Mouse (Mus musculus) liver, postnatal 0 days (tissue): ENCODE measurements around the gene Ablim1. TPM values are rescaled to one million over a fixed set of nuclear protein-coding genes. Genes with fewer than 3 reads are reported as not detected.

Experiments
- ATAC-seq: fragments of 200-750 bp; cut with Nextera tagmentation; 2 replicates; pipeline ENCODE4 v1.8.0; 2017; ENCODE audit warnings: mild to moderate bottlenecking, moderate library complexity
- DNase-seq: peaks from one replicate; pipeline ENCODE4 v3.0.0-alpha.2; 2016
- H3K27ac ChIP-seq: fragments of 300-500 bp; sonication (generic); 2 replicates; pipeline ENCODE4 v1.5.1; 2014; ENCODE audit warnings: antibody characterized with exemption, moderate library complexity, mild to moderate bottlenecking, low read depth
- H3K27me3 ChIP-seq: fragments of 300-500 bp; sonication (generic); 2 replicates; pipeline ENCODE4 v1.6.1; 2014; ENCODE audit warnings: low read length, control low read depth, mixed read lengths; ENCODE audit not compliant: insufficient read depth
- H3K36me3 ChIP-seq: fragments of 300-500 bp; sonication (generic); replicated peaks from 2 replicates; pipeline ENCODE4 v1.6.1; 2014; ENCODE audit warnings: mild to moderate bottlenecking, control low read depth, low read length, moderate library complexity, mixed read lengths; ENCODE audit not compliant: insufficient read depth
- H3K4me1 ChIP-seq: fragments of 300-500 bp; sonication (generic); 2 replicates; pipeline ENCODE4 v1.6.1; 2014; ENCODE audit warnings: antibody characterized with exemption, mild to moderate bottlenecking, control low read depth; ENCODE audit not compliant: insufficient read depth
- H3K4me2 ChIP-seq: fragments of 300-500 bp; sonication (generic); 2 replicates; pipeline ENCODE4 v1.6.1; 2014; ENCODE audit warnings: low read depth, mild to moderate bottlenecking, low read length, moderate library complexity, mixed read lengths
- H3K4me3 ChIP-seq: fragments of 300-500 bp; sonication (generic); 2 replicates; pipeline ENCODE4 v1.5.1; 2014; ENCODE audit warnings: low read depth, low read length
- H3K9ac ChIP-seq: fragments of 300-500 bp; sonication (generic); replicated peaks from 2 replicates; pipeline ENCODE4 v1.6.1; 2014; ENCODE audit warnings: mild to moderate bottlenecking, moderate library complexity
- H3K9me3 ChIP-seq: fragments of 300-500 bp; sonication (generic); 2 replicates; pipeline ENCODE4 v1.6.1; 2016; ENCODE audit warnings: mild to moderate bottlenecking, control low read depth, low read length, mixed read lengths
- CTCF ChIP-seq: sonication (generic); IDR thresholded peaks from 2 replicates; pipeline ENCODE4 v1.5.1; 2016; ENCODE audit warnings: antibody characterized with exemption, low read depth
- EP300 ChIP-seq: IDR thresholded peaks from 2 replicates; pipeline ENCODE4 v1.6.1; 2016; ENCODE audit warnings: antibody characterized with exemption, low read depth, mild to moderate bottlenecking
- WGBS: fragments of 180-500 bp; shearing (Covaris S2); extraction: QIAGEN DNeasy Blood & Tissue Kit; methylation state at CpG from one replicate; pipeline ENCODE4 v1.1.7; 2014; ENCODE audit not compliant: insufficient replicate concordance; 5-methylcytosine and 5-hydroxymethylcytosine counted together
- polyA plus RNA-seq: library from polyadenylated mRNA; unstranded; fragments of >200 nt; fragmentation: Nextera tagmentation; extraction: Ambion mirVana; gene quantifications from 2 replicates; pipeline ENCODE4 v1.2.1, GENCODE M21; 2015

The Ablim1 gene
- polyA plus RNA-seq, result 11.5 and 12.0 TPM in 2 replicates

DNA sequence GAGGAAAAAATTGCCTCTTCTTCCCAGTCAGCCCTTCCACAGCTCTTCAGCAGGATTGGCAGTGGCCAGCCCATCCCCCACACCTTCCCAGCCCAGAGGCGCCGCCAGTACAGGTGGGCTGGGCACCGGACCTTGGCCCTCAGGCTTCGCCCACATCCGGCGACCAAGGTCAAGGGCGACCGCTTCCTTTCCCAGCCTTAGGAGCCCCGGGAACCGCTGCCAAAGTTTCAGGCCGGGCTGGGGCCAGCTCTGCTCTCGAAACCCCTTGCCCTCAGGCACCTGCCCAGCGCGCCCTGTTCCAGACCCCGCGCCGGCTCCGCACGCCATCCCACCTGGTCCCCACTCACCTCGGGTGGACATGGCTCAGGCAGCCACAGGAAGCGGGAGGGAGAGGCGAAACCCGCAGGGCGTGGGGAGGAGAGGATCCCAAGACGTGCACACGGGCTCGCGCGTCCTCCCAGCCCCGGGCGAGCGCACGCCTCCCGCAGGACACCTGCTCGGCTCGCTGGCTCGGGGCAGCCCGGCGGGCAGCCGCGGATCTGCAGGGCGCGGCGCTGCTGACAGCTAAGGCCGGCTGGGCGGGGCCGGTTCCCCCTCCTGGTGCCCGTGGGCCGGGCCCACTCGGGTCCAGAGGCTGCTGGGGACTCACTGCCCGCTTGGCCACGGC is at the start of gene Ablim1:
Gene Ablim1, minus strand, starts transcription at position 574 of the 667 bp plus-strand sequence.
- Histone ChIP-seq H3K4me1 (peaks cover 15% of the 10 kb centered on the region), H3K27me3 (no peaks in the 10 kb centered on the region), H3K4me2 (peak within 1 kb of the TSS; percentile 69), H3K27ac (peak within 1 kb of the TSS; percentile 84), H3K9ac (peak within 1 kb of the TSS; percentile 61), H3K36me3 (no peaks in the 10 kb centered on the region), H3K4me3 (peak within 1 kb of the TSS; percentile 55), H3K9me3 (no peaks in the 10 kb centered on the region)
- DNase-seq (peak; percentile 72), ATAC-seq (peak; percentile 83)
- TF ChIP-seq CTCF (peak; percentile 16; the same call in 1 of the 2 replicates), EP300 (0 out of 2 replicates have a peak, but pooled peaks have one; percentile 26)
- WGBS, result 4% methylated on average over 48 of the region's 52 CpGs

- Histone ChIP-seq H3K27me3 (no peaks in the 10 kb centered on the region), H3K4me1 (peaks cover 50% of the 10 kb centered on the region), H3K4me2 (peak overlapping the region; percentile 73), H3K27ac (peak overlapping the region; percentile 95), H3K9ac (peak overlapping the region; percentile 23), H3K9me3 (no peaks in the 10 kb centered on the region), H3K4me3 (peak overlapping the region; percentile 97; the same call in 1 of the 2 replicates), H3K36me3 (peaks cover 1% of the 10 kb centered on the region; the same call in 1 of the 2 replicates)
- WGBS, result 66% methylated on average over 7 of the region's 7 CpGs
- ATAC-seq (no peak), DNase-seq (peak; percentile 21)
- TF ChIP-seq CTCF (no peak), EP300 (no peak)
Observed at GRCm38 (mm10) chr19:57363538-57363937, 48.8 kb upstream of the Ablim1 start.

DNA sequence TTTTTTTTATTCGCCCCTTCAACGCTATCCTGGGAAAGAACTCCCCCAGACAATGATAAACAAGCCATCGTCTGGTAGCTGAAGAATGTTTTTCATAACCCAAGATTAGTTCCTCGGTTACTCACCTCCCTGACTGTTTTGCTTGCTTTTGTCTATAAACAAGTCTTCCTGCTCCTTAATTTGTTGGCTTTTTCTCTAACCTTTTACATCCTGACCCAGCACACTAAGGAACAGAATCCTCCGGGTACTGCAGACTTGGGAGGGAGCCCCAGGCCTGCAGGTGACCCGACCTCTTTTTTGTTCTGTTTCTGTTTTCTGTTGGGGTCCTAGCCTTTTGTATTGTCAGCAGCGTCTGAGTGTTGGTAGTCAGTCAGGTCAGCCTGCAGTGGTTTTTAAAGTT is 48.4 kb upstream of the Ablim1 start:
- no peaks in the 10 kb centered on the region for H3K36me3 ChIP-seq
- peak overlapping the region; percentile 97 for H3K4me3 ChIP-seq
- peaks cover 52% of the 10 kb centered on the region for H3K4me1 ChIP-seq
- peak overlapping the region; percentile 23 for H3K9ac ChIP-seq
- H3K27me3 ChIP-seq, result no peaks in the 10 kb centered on the region
- no peak for ATAC-seq
- peak; percentile 13 for DNase-seq
- H3K4me2 ChIP-seq, result peak overlapping the region; percentile 73
- peak overlapping the region; percentile 95 for H3K27ac ChIP-seq
- no peak for TF ChIP-seq CTCF
- no peak for TF ChIP-seq EP300
- 18% methylated on average over 7 of the region's 7 CpGs for WGBS
- no peaks in the 10 kb centered on the region for H3K9me3 ChIP-seq

GRCm38 (mm10) chr19:57362586-57362985 is 47.9 kb upstream of the Ablim1 start:
- Histone ChIP-seq H3K9me3 (no peaks in the 10 kb centered on the region), H3K27ac (peak overlapping the region; percentile 95), H3K4me3 (peak overlapping the region; percentile 97), H3K27me3 (no peaks in the 10 kb centered on the region), H3K4me1 (peaks cover 56% of the 10 kb centered on the region), H3K36me3 (no peaks in the 10 kb centered on the region), H3K9ac (peak overlapping the region; percentile 23), H3K4me2 (peak overlapping the region; percentile 73)
- WGBS, result 30% methylated on average over 5 of the region's 5 CpGs
- no peak for TF ChIP-seq CTCF
- TF ChIP-seq EP300, result no peak
- no peak for ATAC-seq
- no peak for DNase-seq

- H3K27ac ChIP-seq, result peak overlapping the region; percentile 99
- peak overlapping the region; percentile 73 for H3K4me2 ChIP-seq
- peak overlapping the region; percentile 97 for H3K4me3 ChIP-seq
- 6% methylated on average over 3 of the region's 3 CpGs for WGBS
- no peak for DNase-seq
- ATAC-seq, result no peak
- H3K36me3 ChIP-seq, result no peaks in the 10 kb centered on the region
- peak overlapping the region; percentile 100 for H3K9ac ChIP-seq
- H3K4me1 ChIP-seq, result peaks cover 61% of the 10 kb centered on the region
- TF ChIP-seq EP300, result no peak
- TF ChIP-seq CTCF, result no peak
- no peaks in the 10 kb centered on the region for H3K27me3 ChIP-seq
- no peaks in the 10 kb centered on the region for H3K9me3 ChIP-seq
Observed at GRCm38 (mm10) chr19:57361939-57362307, 47.2 kb upstream of the Ablim1 start.

- peak overlapping the region; percentile 73 for H3K4me2 ChIP-seq
- H3K4me1 ChIP-seq, result peaks cover 65% of the 10 kb centered on the region
- H3K9me3 ChIP-seq, result no peaks in the 10 kb centered on the region
- TF ChIP-seq EP300 (no peak), CTCF (no peak)
- ATAC-seq, result peak; percentile 30
- no peaks in the 10 kb centered on the region for H3K27me3 ChIP-seq
- peak overlapping the region; percentile 99 for H3K27ac ChIP-seq
- no peaks in the 10 kb centered on the region for H3K36me3 ChIP-seq
- H3K9ac ChIP-seq, result peak overlapping the region; percentile 100
- H3K4me3 ChIP-seq, result peak overlapping the region; percentile 97
- 2% methylated on average over 62 of the region's 78 CpGs for WGBS
- peak; percentile 74 for DNase-seq
Observed at GRCm38 (mm10) chr19:57361131-57361938, 46.6 kb upstream of the Ablim1 start.
